In the genomic region with DNA sequence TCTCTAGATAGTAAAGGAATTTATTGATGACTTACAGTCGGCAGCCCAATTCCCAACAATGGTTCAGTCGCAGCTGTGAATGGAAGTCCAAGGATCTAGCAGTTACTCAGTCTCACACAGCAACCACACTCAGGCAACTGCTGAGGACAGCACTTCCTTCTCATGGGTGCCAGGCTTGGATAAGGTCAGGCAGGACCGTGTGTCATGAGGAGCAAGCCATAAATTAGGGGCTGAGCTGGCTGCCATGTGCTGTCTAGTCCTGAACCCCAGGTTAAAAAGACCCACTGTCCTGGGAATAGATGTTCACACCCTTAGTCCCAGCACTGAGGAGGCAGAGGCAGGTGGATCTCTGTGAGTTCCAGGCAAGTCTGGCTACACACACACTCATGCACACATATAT, we compare ENCODE assay signal across 20 mouse cellular contexts. TPM values are rescaled to one million over a fixed set of nuclear protein-coding genes. Genes with fewer than 3 reads are reported as not detected.
DNase-seq lines count a peak whose midpoint lies in the region; ATAC-seq and TF ChIP-seq lines count a peak whose summit lies in the region.
"Not testable (repeated sequence)": the region's sequence is repeated elsewhere in the genome, so short reads cannot be mapped to it uniquely, and the experiment has no call there.
"Had no signal": no experiment of that assay in that cellular context is flagged by ENCODE, and none has a peak within 500 bp of the region (broad histone marks: within the 10 kb centered on the region; RNA-seq: fewer than 3 reads in every experiment).

No protein-coding gene starts in this region.

- DNase-seq in adrenal gland, adult (ENCODE audit: inconsistent age in 2 of 2, low spot score in 1 of 2) = peak; percentile 45 to 77
- DNase-seq in adrenal gland, postnatal 14 days = peak; percentile 48
- DNase-seq in kidney, postnatal 14 days = peak; percentile 7

- H3K36me3 ChIP-seq in liver, embryonic 15.5 days (replicated peaks) = not testable (repeated sequence)

- H3K9ac ChIP-seq in liver, embryonic 15.5 days = not testable (repeated sequence)

- not testable (repeated sequence) for TF ChIP-seq POLR2A in bone marrow, adult 2 months (IDR thresholded peaks at IDR 0.05; ENCODE audit: borderline replicate concordance, control insufficient read depth, low read depth, low read length)

- not testable (repeated sequence) for TF ChIP-seq CTCF in bone marrow, adult 2 months (IDR thresholded peaks at IDR 0.05; ENCODE audit: control insufficient read depth, insufficient read depth, low read length)

- not testable (repeated sequence) for H3K4me3 ChIP-seq in bone marrow, adult 2 months (replicated peaks; ENCODE audit: control insufficient read depth, low read depth, low read length); liver, embryonic 15.5 days (replicated peaks)

- not testable (repeated sequence) for ATAC-seq in liver, embryonic 15.5 days (ENCODE audit: insufficient read depth)

- peaks cover 12% of the 10 kb centered on the region; the same call in 1 of the 2 replicates for H3K4me1 ChIP-seq in bone marrow, adult 2 months (ENCODE audit: control insufficient read depth, insufficient read depth, low read length)
- peaks cover 43% of the 10 kb centered on the region for H3K4me1 ChIP-seq in liver, embryonic 15.5 days (replicated peaks)

- H3K27me3 ChIP-seq in liver, embryonic 15.5 days = peaks cover 25% of the 10 kb centered on the region

- not testable (repeated sequence) for H3K4me2 ChIP-seq in liver, embryonic 15.5 days

- H3K27ac ChIP-seq in bone marrow, adult 2 months (ENCODE audit: control insufficient read depth, insufficient read depth, low read depth, low read length, poor library complexity) = peak overlapping the region; percentile 21; the same call in 1 of the 2 replicates
- 0 out of 2 replicates have a peak overlapping the region, but pooled peaks have one; percentile 1 for H3K27ac ChIP-seq in liver, embryonic 15.5 days (replicated peaks)

- 27% methylated on average over 3 of the region's 3 CpGs for WGBS in bone marrow, adult 2 months
- WGBS in liver, embryonic 15.5 days (ENCODE audit: insufficient replicate concordance) = 31% methylated on average over 3 of the region's 3 CpGs

- not testable (repeated sequence) for H3K9me3 ChIP-seq in liver, embryonic 15.5 days (replicated peaks)

RNA-seq across cellular contexts. Expression of a gene that starts 1.1 kb away (rescaled TPM):
- total RNA-seq in adrenal gland, postnatal 14 days (2021) = 0.70 TPM in 1 of 2 replicates, not detected in the other
- polyA plus RNA-seq in bone marrow, adult 2 months (2011; ENCODE audit: insufficient read depth, insufficient read length, low replicate concordance, missing spikeins) = 102 and 162 TPM in 2 replicates
- 211 and 227 TPM in 2 replicates for polyA plus RNA-seq in liver, embryonic 15.5 days (2015; fragmentation: Nextera tagmentation; extraction: Ambion mirVana)
- total RNA-seq: adrenal gland, adult 8-10 months; adrenal gland, postnatal 25 days; ES-E14; MEL had no signal
- polyA plus RNA-seq: C2C12; embryonic facial prominence, embryonic 13.5 days; forebrain, embryonic 10.5 days; forebrain, embryonic 12.5 days; forebrain, embryonic 16.5 days; frontal cortex, adult 2 months had no signal

RNA-seq across cellular contexts. Expression of a gene that starts 5.7 kb away (rescaled TPM):
- 561 and 750 TPM in 2 replicates for total RNA-seq in adrenal gland, postnatal 14 days (2021)
- polyA plus RNA-seq in bone marrow, adult 2 months (2011; ENCODE audit: insufficient read depth, insufficient read length, low replicate concordance, missing spikeins) = 20.0 TPM in 1 of 2 replicates, not detected in the other
- polyA plus RNA-seq in liver, embryonic 15.5 days (2015; fragmentation: Nextera tagmentation; extraction: Ambion mirVana) = not detected in 2 replicates
- total RNA-seq: common myeloid progenitor, adult 5-6 weeks; ES-E14; MEL had no signal
- polyA plus RNA-seq: C2C12; embryonic facial prominence, embryonic 11.5 days; embryonic facial prominence, embryonic 13.5 days; embryonic facial prominence, embryonic 15.5 days; erythroblast, embryonic 14.5 days; forebrain, embryonic 10.5 days; forebrain, embryonic 12.5 days; forebrain, embryonic 14.5 days; forebrain, embryonic 16.5 days had no signal

RNA-seq across cellular contexts. Expression of a gene that starts 10.5 kb away (rescaled TPM):
- total RNA-seq in adrenal gland, postnatal 14 days (2021) = 0.93 and 2.2 TPM in 2 replicates
- 16.4 and 32.4 TPM in 2 replicates for polyA plus RNA-seq in bone marrow, adult 2 months (2011; ENCODE audit: insufficient read depth, insufficient read length, low replicate concordance, missing spikeins)
- 5.8 and 6.1 TPM in 2 replicates for polyA plus RNA-seq in liver, embryonic 15.5 days (2015; fragmentation: Nextera tagmentation; extraction: Ambion mirVana)

RNA-seq across cellular contexts. Expression of a gene that starts 10.7 kb away (rescaled TPM):
- 1.0 TPM in 1 of 2 replicates, not detected in the other for total RNA-seq in adrenal gland, postnatal 14 days (2021)
- polyA plus RNA-seq in bone marrow, adult 2 months (2011; ENCODE audit: insufficient read depth, insufficient read length, low replicate concordance, missing spikeins) = 143 and 259 TPM in 2 replicates
- polyA plus RNA-seq in liver, embryonic 15.5 days (2015; fragmentation: Nextera tagmentation; extraction: Ambion mirVana) = 112 and 131 TPM in 2 replicates
- total RNA-seq: adrenal gland, postnatal 25 days had no signal
- polyA plus RNA-seq: C2C12 had no signal

RNA-seq across cellular contexts. Expression of a gene that starts 23.8 kb away (rescaled TPM):
- total RNA-seq in adrenal gland, postnatal 14 days (2021) = 32.0 and 38.4 TPM in 2 replicates
- polyA plus RNA-seq in bone marrow, adult 2 months (2011; ENCODE audit: insufficient read depth, insufficient read length, low replicate concordance, missing spikeins) = 12.3 and 19.2 TPM in 2 replicates
- 16.4 and 18.0 TPM in 2 replicates for polyA plus RNA-seq in liver, embryonic 15.5 days (2015; fragmentation: Nextera tagmentation; extraction: Ambion mirVana)

Comparison
In these comparisons a context has a peak if more than half of its experiments do, and no peak if none do; other contexts are left out.
1. DNase-seq: peak in every context shown above with its lines; median percentile 61 in adrenal gland, adult; 48 in adrenal gland, postnatal 14 days; 7 in kidney, postnatal 14 days.